Mouse (Mus musculus): Measurements from ENCODE around the gene Cd274. TPM values are rescaled to one million over a fixed set of nuclear protein-coding genes. Genes with fewer than 3 reads are reported as not detected.

The Cd274 gene
- total RNA-seq, 4 experiments from 2014 or later: 1.1 to 4.6 (median 3.2) TPM

- DNase-seq (ENCODE audit: low spot score in 2 of 2): no peak
Observed at GRCm38 (mm10) chr19:29364076-29364475, 3.2 kb upstream of the Cd274 start.

- no peak for DNase-seq (ENCODE audit: low spot score in 2 of 2)
Observed at GRCm38 (mm10) chr19:29365105-29365504, 2.1 kb upstream of the Cd274 start.

- DNase-seq (ENCODE audit: low spot score in 2 of 2): no peak
Observed at GRCm38 (mm10) chr19:29366226-29366968, 858 bp upstream of the Cd274 start.

GRCm38 (mm10) chr19:29368041-29368440 lies 786 bp downstream of the Cd274 start:
- no peak for DNase-seq (ENCODE audit: low spot score in 2 of 2)

GRCm38 (mm10) chr19:29368671-29369309 lies 1.5 kb downstream of the Cd274 start:
- DNase-seq (ENCODE audit: low spot score in 2 of 2): no peak

GRCm38 (mm10) chr19:29370112-29370511 lies 2.9 kb downstream of the Cd274 start:
- no peak for DNase-seq (ENCODE audit: low spot score in 2 of 2)

GRCm38 (mm10) chr19:29370545-29371283 lies 3.5 kb downstream of the Cd274 start:
- DNase-seq (ENCODE audit: low spot score in 2 of 2): no peak

GRCm38 (mm10) chr19:29371284-29372081 lies 4.2 kb downstream of the Cd274 start:
- DNase-seq (ENCODE audit: low spot score in 2 of 2): no peak

- peak in 1 of 2 experiments; percentile 48 for DNase-seq (ENCODE audit: low spot score in 2 of 2)
Observed at GRCm38 (mm10) chr19:29372138-29372537, 4.9 kb downstream of the Cd274 start.

- no peak for DNase-seq (ENCODE audit: low spot score in 2 of 2)
Observed at GRCm38 (mm10) chr19:29372621-29373020, 5.4 kb downstream of the Cd274 start.

- DNase-seq (ENCODE audit: low spot score in 2 of 2): no peak
Observed at GRCm38 (mm10) chr19:29373438-29373837, 6.2 kb downstream of the Cd274 start.

GRCm38 (mm10) chr19:29374947-29375346 lies 7.7 kb downstream of the Cd274 start:
- no peak for DNase-seq (ENCODE audit: low spot score in 2 of 2)

GRCm38 (mm10) chr19:29376382-29376781 lies 9.1 kb downstream of the Cd274 start:
- DNase-seq (ENCODE audit: low spot score in 2 of 2): no peak

GRCm38 (mm10) chr19:29379839-29380603 lies 12.8 kb downstream of the Cd274 start:
- DNase-seq (ENCODE audit: low spot score in 2 of 2): no peak

- no peak for DNase-seq (ENCODE audit: low spot score in 2 of 2)
Observed at GRCm38 (mm10) chr19:29383368-29383767, 16.1 kb downstream of the Cd274 start.

- DNase-seq (ENCODE audit: low spot score in 2 of 2): no peak
Observed at GRCm38 (mm10) chr19:29384412-29384811, 17.2 kb downstream of the Cd274 start.

GRCm38 (mm10) chr19:29384994-29385393 lies 17.7 kb downstream of the Cd274 start:
- no peak for DNase-seq (ENCODE audit: low spot score in 2 of 2)

GRCm38 (mm10) chr19:29385822-29386221 lies 18.6 kb downstream of the Cd274 start:
- no peak for DNase-seq (ENCODE audit: low spot score in 2 of 2)

- DNase-seq (ENCODE audit: low spot score in 2 of 2): no peak
Observed at GRCm38 (mm10) chr19:29388818-29389217, 21.6 kb downstream of the Cd274 start.

GRCm38 (mm10) chr19:29390483-29390882 lies 23.2 kb downstream of the Cd274 start:
- DNase-seq (ENCODE audit: low spot score in 2 of 2): no peak

- no peak for DNase-seq (ENCODE audit: low spot score in 2 of 2)
Observed at GRCm38 (mm10) chr19:29391279-29391678, 24.0 kb downstream of the Cd274 start.
